Mouse (Mus musculus) kidney, adult 2 months (tissue): Measurements from ENCODE around the gene Calcrl. TPM values are rescaled to one million over a fixed set of nuclear protein-coding genes. Genes with fewer than 3 reads are reported as not detected.

Experiments
- DNase-seq: peaks from one replicate; pipeline ENCODE4 v3.0.0; 2021
- H3K27ac ChIP-seq: fragments of 200-500 bp; 2 replicates; pipeline ENCODE4 v1.5.1; 2012; ENCODE audit warnings: low read depth, low read length, control low read depth, inconsistent platforms; ENCODE audit not compliant: insufficient read depth
- H3K27me3 ChIP-seq: fragments of 200-500 bp; replicated peaks from 2 replicates; pipeline ENCODE4 v1.6.1; 2012; ENCODE audit warnings: mild to moderate bottlenecking, moderate library complexity, low read length, inconsistent platforms; ENCODE audit not compliant: control insufficient read depth, insufficient read depth
- H3K36me3 ChIP-seq: fragments of 200-500 bp; 2 replicates; pipeline ENCODE4 v1.6.1; 2012; ENCODE audit warnings: mild to moderate bottlenecking, moderate library complexity, low read length, inconsistent platforms; ENCODE audit not compliant: control insufficient read depth, insufficient read depth
- H3K4me1 ChIP-seq: fragments of 200-500 bp; 2 replicates; pipeline ENCODE4 v1.6.1; 2011; ENCODE audit warnings: low read length; ENCODE audit not compliant: control insufficient read depth, insufficient read depth
- H3K4me3 ChIP-seq: fragments of 200-500 bp; 2 replicates; pipeline ENCODE4 v1.5.1; 2011; ENCODE audit warnings: mild to moderate bottlenecking, low read depth, low read length, control low read depth; ENCODE audit not compliant: insufficient read depth
- CTCF ChIP-seq: fragments of 200-500 bp; conservative IDR thresholded peaks from 2 replicates; pipeline ENCODE4 v1.5.1; 2011; ENCODE audit warnings: low read depth, mild to moderate bottlenecking, control low read depth, low read length, moderate library complexity, mixed read lengths; ENCODE audit not compliant: insufficient read depth, insufficient read length
- POLR2A ChIP-seq: fragments of 200-500 bp; IDR thresholded peaks from one replicate; pipeline ENCODE4 v1.6.1; 2011; ENCODE audit warnings: low read depth, low read length, control low read depth
- WGBS: fragments of 180-500 bp; shearing (Covaris S2); methylation state at CpG from one replicate; pipeline ENCODE4 v1.1.7; 2018; 5-methylcytosine and 5-hydroxymethylcytosine counted together
- polyA plus RNA-seq: library from polyadenylated mRNA; depleted of rRNA; stranded (reverse); fragments of >200 nt; gene quantifications from 2 replicates; pipeline ENCODE4 v1.2.3, GENCODE M21; 2012

Gene Calcrl
- polyA plus RNA-seq, 1 experiment, result 9.8 TPM

- no peak for TF ChIP-seq POLR2A
- no peak for TF ChIP-seq CTCF
- H3K36me3 ChIP-seq, result no peaks in the 10 kb centered on the region
- no peak for DNase-seq
- 60% methylated on average over 4 of the region's 4 CpGs for WGBS
- no peaks in the 10 kb centered on the region; the same call in 1 of the 2 replicates for H3K27me3 ChIP-seq
- H3K4me3 ChIP-seq, result no peak overlapping the region
- no peaks in the 10 kb centered on the region for H3K4me1 ChIP-seq
- H3K27ac ChIP-seq, result no peak overlapping the region
These were observed 69.9 kb downstream of the Calcrl start for GRCm38 (mm10) chr2:84355281-84355680.

- Histone ChIP-seq H3K4me3 (no peak overlapping the region), H3K27ac (no peak overlapping the region), H3K27me3 (no peaks in the 10 kb centered on the region), H3K4me1 (no peaks in the 10 kb centered on the region), H3K36me3 (no peaks in the 10 kb centered on the region)
- TF ChIP-seq POLR2A (no peak), CTCF (no peak)
- WGBS, result 85% methylated on average over 2 of the region's 2 CpGs
- DNase-seq, result no peak
These were observed 77.8 kb downstream of the Calcrl start for GRCm38 (mm10) chr2:84347376-84347775.

GRCm38 (mm10) chr2:84343756-84344155, 81.5 kb downstream of the Calcrl start:
- 66% methylated on average over 2 of the region's 2 CpGs for WGBS
- Histone ChIP-seq H3K36me3 (no peaks in the 10 kb centered on the region; the same call in 1 of the 2 replicates), H3K4me1 (peaks cover under 1% of the 10 kb centered on the region; the same call in 1 of the 2 replicates), H3K4me3 (no peak overlapping the region), H3K27ac (no peak overlapping the region), H3K27me3 (no peaks in the 10 kb centered on the region)
- DNase-seq, result no peak
- TF ChIP-seq POLR2A, result no peak
- no peak for TF ChIP-seq CTCF

- H3K36me3 ChIP-seq, result no peaks in the 10 kb centered on the region; the same call in 1 of the 2 replicates
- TF ChIP-seq POLR2A, result no peak
- TF ChIP-seq CTCF, result no peak
- WGBS, result 49% methylated on average over 1 of the region's 1 CpGs
- DNase-seq, result peak; percentile 68
- H3K27ac ChIP-seq, result no peak overlapping the region
- H3K27me3 ChIP-seq, result no peaks in the 10 kb centered on the region
- H3K4me1 ChIP-seq, result peaks cover 2% of the 10 kb centered on the region; the same call in 1 of the 2 replicates
- H3K4me3 ChIP-seq, result no peak overlapping the region
These were observed 87.3 kb downstream of the Calcrl start for GRCm38 (mm10) chr2:84337774-84338450.

GRCm38 (mm10) chr2:84336331-84336730, 88.9 kb downstream of the Calcrl start:
- DNase-seq, result no peak
- 76% methylated on average over 4 of the region's 4 CpGs for WGBS

GRCm38 (mm10) chr2:84316185-84316805, 108.9 kb downstream of the Calcrl start:
- Histone ChIP-seq H3K36me3 (no peaks in the 10 kb centered on the region), H3K4me3 (no peak overlapping the region), H3K27ac (no peak overlapping the region), H3K27me3 (no peaks in the 10 kb centered on the region), H3K4me1 (no peaks in the 10 kb centered on the region; the same call in 1 of the 2 replicates)
- TF ChIP-seq CTCF (no peak), POLR2A (no peak)
- WGBS, result 73% methylated on average over 4 of the region's 4 CpGs
- no peak for DNase-seq

More at GRCm38 (mm10) chr2:84336331-84336730, 88.9 kb downstream of the Calcrl start:
- Histone ChIP-seq H3K27ac (no peak overlapping the region), H3K27me3 (no peaks in the 10 kb centered on the region), H3K36me3 (no peaks in the 10 kb centered on the region; the same call in 1 of the 2 replicates), H3K4me3 (no peak overlapping the region), H3K4me1 (peaks cover 2% of the 10 kb centered on the region; the same call in 1 of the 2 replicates)
- TF ChIP-seq CTCF (no peak), POLR2A (no peak)

- Histone ChIP-seq H3K4me1 (no peaks in the 10 kb centered on the region), H3K27ac (peak overlapping the region; percentile 68; the same call in 1 of the 2 replicates), H3K4me3 (no peak overlapping the region), H3K27me3 (no peaks in the 10 kb centered on the region), H3K36me3 (no peaks in the 10 kb centered on the region)
- DNase-seq, result peak; percentile 10
- TF ChIP-seq CTCF (no peak), POLR2A (no peak)
- 8% methylated on average over 5 of the region's 5 CpGs for WGBS
These were observed 128.7 kb downstream of the Calcrl start for GRCm38 (mm10) chr2:84296517-84296916.
